Mouse (Mus musculus) cerebellum, postnatal 10 days (tissue): ENCODE measurements around the gene Casq1.
A peak's percentile ranks its signal among the peaks of the same experiment; 100 is the strongest.

Source experiments
- DNase-seq, 2 experiments: peaks; one replicate each; pipeline ENCODE4 v3.0.0; 2021; ENCODE audit warnings: mixed read lengths in 2 of 2

The Casq1 gene

GRCm38 (mm10) chr1:172179102-172179501 lies 40.6 kb downstream of the Casq1 start:
- peak; percentile 36 to 54 for DNase-seq

GRCm38 (mm10) chr1:172177791-172178190 lies 41.9 kb downstream of the Casq1 start:
- peak; percentile 34 to 52 for DNase-seq

GRCm38 (mm10) chr1:172173181-172173580 lies 46.5 kb downstream of the Casq1 start:
- DNase-seq: no peak

GRCm38 (mm10) chr1:172172381-172172780 lies 47.3 kb downstream of the Casq1 start:
- no peak for DNase-seq

- DNase-seq: no peak
These were observed 49.9 kb downstream of the Casq1 start for GRCm38 (mm10) chr1:172169809-172170208.

- DNase-seq: no peak
These were observed 51.8 kb downstream of the Casq1 start for GRCm38 (mm10) chr1:172167911-172168310.

GRCm38 (mm10) chr1:172162959-172163358 lies 56.7 kb downstream of the Casq1 start:
- DNase-seq: no peak

GRCm38 (mm10) chr1:172162009-172162408 lies 57.7 kb downstream of the Casq1 start:
- DNase-seq: peak; percentile 61 to 70

GRCm38 (mm10) chr1:172160508-172160907 lies 59.2 kb downstream of the Casq1 start:
- no peak for DNase-seq

GRCm38 (mm10) chr1:172159970-172160369 lies 59.7 kb downstream of the Casq1 start:
- no peak for DNase-seq
